Mouse (Mus musculus): Measurements from ENCODE around the gene Fbxo47.

Gene Fbxo47

DNA sequence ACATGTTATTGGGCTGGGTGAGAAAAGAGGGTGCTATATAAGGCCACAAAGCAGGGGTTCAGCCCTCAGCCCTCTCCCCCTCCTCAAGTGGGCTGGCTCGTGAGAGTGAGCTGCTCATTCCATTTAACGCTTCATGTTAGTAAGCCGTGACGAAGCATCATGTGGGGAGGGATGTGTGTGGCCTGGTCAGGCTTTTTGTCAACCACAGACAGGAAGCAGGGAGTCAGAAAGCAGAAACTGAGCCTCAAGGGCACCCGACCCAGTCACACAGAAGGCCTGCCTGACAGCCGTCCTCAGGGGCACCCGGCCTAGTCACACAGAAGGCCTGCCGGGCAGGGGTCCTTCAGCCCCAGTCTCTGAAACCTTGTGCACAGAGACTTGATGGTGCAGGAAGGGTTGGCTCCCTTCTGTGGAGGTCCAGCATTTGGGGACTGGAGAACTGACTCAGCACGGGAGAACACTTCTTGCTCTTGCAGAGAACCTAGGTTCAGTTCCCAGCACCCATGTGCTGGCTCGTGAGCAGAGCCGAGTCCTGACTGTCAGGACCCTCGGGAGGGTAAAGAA is 54.0 kb downstream of the Fbxo47 start:
- DNase-seq = peak; percentile 97

DNA sequence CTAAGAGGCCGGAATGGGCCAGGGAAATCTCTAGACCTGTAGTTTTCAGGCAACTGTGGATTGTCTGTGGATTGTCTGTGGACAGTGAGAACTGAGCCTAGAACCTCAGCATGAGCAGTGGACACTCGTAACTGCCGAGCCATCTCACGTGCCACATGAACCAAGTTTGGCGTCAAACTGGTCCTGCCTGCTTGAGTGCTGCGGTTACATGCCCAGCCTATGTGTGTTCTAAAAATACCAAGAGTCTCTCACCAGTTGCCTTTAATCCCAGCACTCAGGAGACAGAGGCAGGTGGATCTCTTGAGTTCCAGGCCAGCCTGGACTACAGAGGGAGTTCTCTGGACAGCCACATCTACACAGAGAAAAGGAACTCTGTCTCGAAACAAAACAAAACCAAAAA is 54.6 kb downstream of the Fbxo47 start:
- peak; percentile 90 for DNase-seq

DNA sequence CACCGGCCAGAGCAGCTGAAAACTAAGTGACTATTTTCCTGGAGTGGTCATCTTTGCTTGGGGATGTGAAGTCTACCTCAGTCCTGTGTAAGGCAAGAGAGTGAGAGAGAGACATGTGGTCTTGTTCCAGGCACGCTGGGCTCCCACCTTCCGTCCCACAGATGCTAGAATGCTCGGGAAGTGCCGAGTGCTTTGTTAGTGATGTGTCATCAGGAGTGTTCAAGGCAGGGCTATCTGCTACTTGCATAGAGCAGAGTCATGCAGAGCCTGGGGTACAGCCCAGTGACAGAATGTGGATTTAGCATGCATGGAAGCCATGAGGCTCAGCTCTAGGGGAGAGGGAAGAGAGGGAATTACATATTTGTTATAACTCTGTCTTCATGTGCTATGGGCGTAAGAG is 56.3 kb downstream of the Fbxo47 start:
- DNase-seq = peak; percentile 83

DNA sequence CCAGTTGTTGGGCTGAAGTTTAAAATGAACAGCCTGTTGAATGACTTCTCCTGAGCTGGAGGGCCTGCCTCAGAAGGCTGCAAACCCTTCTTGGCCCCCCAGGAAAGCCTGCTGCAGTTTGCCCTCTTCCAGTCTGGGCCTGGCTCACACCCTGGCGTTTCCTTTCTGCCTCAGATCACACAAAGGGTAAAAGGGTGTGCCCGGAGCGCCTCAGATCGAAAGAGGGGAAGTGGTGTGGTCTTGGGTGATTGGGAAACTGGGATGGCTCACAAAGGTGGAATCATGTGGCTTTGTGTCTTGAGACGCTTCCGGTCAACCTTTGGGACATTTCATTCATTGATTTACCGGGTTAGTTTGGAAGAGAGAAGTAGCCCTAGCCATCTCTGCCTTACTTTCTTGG is 57.5 kb downstream of the Fbxo47 start:
- peak; percentile 94 for DNase-seq

DNA sequence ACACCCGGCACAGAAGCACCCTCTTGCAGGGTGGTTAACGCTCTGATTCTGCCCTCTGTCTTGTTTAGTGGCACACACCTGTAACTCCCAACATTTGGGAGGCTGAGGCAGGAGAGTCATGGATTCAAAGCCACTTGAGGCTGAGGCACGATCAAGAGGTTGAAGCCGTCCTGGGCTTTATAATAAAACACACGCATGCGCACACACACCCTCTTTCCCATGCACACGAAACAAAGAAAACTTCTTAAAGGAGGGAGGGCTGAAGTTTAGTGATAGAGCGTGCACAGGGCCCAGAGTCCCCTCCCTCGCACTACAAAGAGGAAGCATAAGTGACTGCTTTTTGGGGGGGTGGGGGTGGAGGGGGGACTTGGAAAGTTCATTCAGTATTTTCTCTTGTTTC is 58.0 kb downstream of the Fbxo47 start:
- DNase-seq = no peak

DNA sequence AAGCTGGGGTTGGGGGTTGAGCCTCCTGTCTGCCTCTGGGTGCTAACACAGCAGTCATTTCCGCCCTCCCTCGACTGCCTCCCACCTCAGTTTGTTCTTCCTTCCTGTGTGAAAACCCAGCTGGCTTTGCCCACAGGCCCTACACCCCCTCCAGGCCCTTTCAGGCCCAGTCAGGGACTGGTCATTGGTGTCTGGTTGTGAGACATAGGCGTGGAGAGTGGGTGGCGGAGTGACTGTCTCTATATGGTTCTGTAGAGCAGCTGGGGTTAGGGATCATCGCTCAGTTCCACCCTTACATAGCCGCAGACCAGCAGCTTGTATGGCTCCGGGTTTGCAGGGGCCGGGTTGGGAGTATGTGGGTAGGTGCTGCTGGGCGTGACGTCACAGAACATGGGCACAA is 58.7 kb downstream of the Fbxo47 start:
- peak; percentile 95 for DNase-seq

DNA sequence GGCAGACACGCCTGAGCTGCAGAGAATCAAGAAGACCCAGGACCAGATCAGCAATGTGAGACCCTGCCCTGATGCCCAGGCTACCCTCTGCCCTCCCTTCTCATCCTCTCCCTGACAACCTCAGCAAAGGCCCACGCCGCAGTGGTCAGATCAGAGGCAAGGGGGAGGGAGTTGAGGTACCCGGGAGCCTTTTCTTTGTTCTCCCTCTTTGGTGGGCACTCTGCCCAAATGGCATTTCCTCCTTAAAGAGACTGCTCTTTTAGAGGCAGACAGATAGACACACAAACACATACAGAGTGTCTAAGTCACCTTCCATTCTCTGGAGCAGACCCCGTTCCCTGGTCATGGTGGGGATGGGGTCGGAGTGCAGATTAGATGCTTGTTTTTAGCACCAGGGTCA is 59.1 kb downstream of the Fbxo47 start:
- DNase-seq = no peak

DNA sequence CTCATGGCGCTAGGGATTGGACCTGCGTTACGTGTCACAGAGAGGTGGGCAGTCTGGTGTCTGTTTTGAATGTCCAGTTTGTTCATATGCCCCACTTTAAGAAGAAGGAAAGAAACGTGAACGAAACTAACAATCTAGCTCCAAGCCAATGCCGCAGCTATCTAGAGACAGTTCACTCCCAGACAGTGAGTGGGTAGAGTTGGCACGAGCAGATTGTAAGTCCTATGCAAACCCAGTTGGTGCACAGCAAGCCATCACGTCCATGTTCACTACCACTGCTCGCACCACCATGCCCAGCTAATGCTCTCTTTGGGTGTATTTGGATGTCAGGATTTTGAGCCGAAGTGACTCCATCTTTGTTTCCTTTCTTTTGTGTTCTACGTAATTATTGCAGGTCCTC is 59.8 kb downstream of the Fbxo47 start:
- no peak for DNase-seq

DNA sequence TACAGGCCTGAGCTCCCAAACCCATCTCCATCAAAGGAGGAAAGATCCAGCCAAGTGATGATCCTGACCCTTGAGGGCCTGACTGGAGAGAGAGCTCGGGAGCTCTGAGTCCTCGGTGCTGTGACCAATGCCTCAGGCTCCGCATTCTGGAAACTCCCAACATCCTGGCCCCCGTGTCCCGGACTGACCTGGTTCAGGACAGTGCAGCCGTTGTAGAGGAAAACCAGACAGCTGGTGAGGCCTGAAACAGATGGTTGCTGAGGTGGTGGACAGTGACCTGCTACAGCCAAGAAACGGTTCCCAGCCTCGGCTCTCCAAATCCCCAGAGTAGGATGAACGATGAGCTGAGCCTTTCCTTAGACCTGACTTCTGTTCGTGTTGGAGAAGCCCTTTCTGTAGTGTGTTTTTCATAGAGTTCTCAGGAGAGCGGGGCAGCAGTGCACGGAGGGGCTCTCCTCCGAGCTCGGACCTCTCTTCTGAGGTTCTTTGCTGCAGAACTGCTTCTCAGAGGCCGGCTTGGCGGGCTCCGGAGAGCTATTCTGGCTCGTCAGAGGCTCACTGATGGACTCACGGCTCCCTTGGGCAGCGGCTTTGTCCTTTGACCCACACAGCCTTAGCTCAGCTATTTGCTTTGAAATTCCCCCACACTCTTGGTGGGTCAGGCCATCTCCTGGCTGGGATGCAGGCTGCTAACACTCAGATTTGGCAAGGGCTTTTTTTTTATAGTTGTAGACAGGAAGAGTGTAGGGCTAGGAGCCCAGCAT is 60.9 kb downstream of the Fbxo47 start:
- peak; percentile 98 for DNase-seq

DNA sequence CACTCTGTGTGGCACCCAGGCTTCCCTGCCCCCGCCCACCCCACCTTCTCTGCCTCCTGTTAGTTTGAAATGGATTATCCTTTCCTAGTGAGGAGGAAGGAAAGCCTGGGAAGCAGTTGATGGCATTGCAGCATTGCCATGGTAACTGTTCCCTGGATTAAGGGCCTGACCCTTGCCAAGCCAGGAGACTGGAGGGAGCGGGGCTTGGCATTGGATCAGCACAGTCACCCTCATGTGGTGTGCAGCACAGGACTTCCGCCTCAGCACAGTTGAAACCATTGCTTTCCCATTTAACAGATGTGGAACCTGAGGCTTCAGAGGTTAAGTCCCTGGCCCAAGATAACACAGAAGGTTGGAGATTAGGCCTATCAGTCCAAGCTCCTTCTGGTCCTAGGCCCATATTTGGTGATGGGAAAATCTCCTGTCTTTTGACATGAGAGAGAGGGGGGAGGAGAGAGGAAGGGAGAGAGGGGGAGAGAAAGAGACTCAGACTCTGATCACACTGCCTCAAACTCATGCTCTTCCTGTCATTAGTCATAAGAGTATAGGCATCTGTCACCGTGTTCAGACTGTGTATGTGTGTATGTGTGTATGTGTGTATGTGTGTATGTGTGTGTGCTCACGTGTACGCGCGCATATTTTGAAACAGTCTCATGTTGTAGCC is 62.4 kb downstream of the Fbxo47 start:
- peak; percentile 92 for DNase-seq

DNA sequence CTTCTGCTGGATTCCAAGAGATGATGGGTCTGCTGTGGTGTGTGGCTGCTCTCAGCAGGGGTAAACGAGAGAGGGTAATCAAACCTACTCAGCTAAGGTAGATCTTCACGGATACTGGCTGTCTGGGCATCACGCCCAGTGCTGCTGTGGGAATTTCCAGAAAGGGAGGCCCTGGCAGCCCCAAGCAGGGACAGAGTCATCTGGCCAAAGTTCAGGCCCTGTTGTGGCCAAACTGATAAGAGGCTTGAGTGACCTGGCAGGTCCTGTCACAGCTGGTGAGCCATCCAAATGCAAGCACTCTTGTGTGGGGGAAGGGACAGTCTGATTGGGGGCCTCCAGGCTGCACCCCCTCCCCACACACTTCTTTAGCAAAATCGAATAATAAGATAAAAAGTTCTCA is 63.1 kb downstream of the Fbxo47 start:
- peak; percentile 98 for DNase-seq

DNA sequence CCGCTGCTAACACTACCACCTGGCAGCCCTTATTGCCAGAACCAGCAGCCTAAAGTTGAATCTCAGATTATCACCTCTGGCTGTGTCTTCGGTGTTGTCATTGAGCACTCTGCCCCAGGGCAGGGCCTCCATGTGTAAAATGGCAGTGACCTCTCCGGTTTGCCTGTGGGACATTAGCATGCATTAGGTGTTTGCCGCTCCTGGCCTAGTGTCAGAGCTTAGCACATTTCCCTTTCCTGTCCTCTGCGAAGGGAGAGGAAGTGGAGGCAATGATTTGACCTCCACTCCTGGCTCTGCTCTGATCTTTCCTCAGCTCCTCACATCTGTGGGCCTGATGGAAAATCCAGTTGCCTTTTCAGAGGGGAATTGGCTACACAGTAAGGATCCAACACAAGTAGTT is 64.0 kb downstream of the Fbxo47 start:
- DNase-seq = peak; percentile 98

DNA sequence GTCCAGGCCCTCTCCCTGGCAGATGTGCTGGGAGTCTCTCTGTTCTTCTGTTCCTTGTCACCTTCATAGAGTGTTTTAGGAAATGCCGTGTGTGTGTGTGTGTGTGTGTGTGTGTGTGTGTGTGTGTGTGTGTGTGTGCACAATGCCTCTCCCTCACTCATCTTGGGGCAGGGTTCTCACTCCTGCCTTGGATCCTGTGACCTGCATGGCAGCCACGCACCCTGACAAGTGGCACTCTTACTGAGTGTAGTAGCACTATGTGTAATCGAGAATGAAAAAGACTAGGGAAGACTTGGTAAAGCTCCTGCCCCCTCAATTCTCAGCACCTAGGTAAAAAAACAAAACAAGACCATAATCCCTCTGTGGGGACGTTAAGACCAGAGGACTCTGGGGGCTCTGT is 64.9 kb downstream of the Fbxo47 start:
- DNase-seq = no peak

DNA sequence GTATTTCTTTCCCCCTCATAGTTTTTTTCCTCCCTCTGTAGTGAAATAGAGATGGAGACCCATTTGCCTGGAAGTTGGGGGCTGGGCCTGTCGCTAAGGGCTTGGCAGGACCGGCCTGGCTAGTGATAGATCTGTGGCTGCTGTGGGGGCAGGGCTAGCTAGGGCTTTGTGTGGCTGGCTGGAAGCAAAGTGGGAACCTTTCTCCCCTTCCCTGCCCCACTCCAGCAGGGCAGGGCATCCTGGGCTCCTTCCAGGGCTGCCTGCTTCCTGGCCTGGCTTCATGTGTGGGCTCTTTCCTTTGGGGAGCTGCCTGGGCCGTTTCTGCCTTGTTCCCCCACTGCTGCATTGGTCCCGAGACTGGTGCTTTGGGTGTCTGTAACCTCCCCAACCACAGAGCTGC is 65.4 kb downstream of the Fbxo47 start:
- peak; percentile 96 for DNase-seq

DNA sequence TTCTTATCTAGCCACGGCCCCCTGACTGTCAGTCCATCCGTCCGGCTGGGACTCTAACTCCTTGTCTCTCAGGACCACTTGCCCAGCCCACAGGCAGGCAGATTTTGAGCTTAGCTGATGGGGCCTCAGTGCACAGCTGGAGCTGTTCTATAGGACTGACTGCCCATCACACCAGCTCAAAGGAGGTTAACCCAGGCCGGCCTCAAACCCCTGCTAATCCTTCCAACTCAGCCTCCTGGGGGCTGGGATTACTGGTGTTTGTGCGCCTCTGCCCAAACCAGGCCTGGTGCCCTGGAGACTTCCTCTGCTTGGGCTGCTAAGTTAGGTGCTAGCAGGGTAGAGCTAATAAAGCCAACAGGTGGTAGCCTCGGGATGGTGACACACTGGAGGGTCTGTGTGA is 66.0 kb downstream of the Fbxo47 start:
- no peak for DNase-seq

DNA sequence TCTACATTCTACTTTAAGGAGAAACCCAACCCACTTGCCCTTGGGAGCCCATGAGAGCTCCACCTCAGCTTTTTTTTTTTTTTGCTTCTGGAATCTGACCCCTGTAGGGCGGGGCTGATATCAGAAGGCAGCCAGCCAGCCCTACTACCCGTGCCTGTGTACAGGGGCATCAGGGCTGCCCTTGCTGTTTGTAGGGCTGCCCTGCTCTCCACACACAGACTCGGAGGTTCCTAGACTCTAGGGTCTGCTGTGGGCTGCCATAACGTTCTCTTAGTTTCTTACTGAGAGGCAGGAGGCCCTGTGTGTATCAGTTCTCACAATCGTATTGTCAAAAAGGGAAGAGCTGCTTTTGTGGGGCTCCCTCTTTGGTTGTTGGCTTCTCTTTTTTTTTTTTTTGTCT is 66.6 kb downstream of the Fbxo47 start:
- peak; percentile 96 for DNase-seq

DNA sequence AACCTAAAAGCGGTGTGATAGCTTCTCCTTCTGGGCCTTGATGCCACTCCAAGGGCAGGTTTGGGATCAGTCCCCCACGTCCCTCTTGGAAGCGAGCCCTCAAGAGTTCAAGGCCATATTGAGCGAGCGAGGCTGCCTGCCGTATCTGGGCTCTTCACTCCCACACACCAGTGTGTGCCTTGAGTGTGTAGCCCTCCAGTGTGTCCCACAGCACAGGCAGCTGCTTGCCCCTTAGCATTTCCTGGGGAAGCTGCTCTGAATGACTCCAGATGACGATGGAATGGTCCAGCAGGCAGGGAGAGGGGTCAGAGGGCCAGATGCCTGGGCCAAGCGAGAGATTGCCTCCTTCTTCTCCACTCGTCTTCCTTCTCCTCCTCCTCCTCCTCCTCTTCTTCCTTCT is 67.0 kb downstream of the Fbxo47 start:
- no peak for DNase-seq

DNA sequence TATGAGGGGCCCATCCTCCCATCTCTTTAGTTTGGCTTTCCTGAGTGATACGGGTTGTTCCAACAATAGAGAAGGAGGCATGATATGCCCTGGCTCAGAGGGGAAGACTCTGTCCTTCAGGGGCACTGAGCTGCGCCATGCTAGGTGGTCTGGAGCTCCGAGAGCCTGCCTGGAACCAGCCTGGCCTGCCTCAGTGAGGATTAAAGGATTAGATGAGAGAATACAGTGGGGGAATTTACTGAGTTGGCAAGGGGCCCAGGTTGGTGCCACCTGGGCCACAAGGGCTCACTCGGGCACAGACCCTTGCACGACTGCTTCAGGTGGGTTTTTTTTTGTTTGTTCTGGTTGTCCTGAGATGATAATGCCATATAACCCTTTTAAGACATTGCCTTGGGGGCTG is 67.8 kb downstream of the Fbxo47 start:
- DNase-seq = no peak

DNA sequence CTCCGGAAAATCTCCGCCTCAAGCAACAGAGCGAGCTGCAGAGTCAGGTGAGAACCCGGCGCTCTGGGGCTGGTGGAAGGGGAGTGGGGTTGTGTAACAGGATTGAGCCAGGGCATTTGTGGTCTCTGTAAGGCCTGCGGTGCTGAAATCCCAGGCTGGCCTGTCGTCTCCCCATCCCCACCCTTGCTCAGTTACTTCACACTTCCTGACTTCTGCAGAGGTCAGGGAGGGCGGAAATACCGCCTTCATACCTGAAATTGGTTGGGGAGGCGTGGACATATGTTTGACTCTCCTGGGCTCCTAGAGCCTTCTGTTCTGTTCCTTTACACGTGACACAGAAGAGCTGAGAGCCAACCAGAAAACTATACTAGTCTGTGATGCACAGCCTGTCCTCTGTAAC is 68.2 kb downstream of the Fbxo47 start:
- DNase-seq = no peak

DNA sequence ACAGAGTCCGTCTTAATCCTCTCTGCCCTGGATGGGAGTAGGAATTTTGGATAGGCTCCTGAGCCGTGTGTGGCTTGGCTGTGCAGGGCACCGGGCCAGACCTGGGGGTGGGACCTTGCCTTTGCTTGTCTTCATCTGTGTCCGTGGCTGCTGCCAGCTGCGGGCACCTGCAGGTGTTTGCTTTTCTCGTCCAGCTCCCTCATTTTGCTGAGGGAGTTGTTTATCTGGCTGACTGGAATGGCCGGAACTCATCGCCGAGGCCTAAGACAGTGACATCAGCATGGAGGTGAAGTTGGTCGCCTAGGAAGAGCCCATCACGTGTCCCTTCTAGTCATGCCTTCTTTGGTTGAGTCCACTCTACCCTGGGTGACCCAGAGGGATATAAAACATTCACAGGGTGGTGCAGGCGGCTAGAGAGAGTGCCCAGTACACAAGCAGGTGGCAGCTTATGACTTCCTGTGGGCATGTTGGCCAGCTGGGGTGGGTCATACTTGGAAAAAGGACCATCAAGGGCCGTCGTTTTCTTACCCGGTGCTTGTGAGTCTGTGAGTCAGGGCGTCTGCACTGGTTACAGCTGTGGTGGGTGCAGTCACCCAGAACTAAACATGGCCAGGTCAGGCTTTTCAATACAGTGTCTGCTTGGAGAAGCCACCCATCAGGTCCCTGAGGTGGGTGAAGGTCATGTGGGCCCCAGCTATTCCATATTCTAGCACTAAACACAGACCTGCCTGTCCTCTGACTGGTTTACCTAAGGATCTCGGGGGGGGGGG is 70.0 kb downstream of the Fbxo47 start:
- peak; percentile 91 for DNase-seq

DNA sequence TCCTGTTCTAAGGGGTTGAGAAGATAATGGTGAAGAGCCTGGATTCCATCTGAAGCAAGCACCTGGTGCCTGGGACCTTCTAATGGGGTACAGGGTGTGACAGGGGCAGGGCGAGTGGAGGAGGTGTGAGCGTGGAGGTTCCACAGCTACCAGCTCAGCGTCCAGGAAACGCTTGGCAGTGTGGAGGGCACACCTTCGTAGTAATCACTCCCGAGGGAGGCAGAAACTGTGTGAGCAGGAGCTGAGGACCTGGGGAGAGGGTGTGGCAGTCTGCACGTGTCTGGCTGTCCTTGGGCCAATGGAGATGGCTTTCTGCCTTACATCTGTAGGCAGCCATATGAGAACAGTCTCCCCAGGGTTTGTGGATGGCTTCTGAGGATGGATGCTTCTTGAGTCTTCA is 70.9 kb downstream of the Fbxo47 start:
- no peak for DNase-seq

DNA sequence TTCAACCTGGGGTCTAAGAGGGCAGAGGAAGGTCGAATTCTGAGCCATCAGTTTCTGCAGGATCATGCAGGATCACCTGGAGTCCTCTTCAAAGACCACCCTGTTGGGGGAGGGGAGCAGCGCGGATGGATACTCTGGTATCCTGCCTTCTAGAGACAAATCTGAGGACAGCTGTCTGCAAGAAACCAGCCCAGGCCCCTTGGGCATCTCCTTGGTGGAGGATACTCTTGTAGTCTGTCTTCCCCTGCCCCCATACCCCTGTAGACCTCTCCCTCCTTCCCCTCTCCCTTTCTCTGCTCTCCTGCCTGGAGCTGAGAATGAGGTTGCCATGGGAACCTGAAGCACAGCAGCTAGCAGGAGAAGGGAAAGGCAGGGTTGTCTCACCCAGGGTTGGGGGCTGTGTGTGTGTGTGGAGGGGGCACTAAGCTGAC is 71.4 kb downstream of the Fbxo47 start:
- DNase-seq = peak; percentile 91

DNA sequence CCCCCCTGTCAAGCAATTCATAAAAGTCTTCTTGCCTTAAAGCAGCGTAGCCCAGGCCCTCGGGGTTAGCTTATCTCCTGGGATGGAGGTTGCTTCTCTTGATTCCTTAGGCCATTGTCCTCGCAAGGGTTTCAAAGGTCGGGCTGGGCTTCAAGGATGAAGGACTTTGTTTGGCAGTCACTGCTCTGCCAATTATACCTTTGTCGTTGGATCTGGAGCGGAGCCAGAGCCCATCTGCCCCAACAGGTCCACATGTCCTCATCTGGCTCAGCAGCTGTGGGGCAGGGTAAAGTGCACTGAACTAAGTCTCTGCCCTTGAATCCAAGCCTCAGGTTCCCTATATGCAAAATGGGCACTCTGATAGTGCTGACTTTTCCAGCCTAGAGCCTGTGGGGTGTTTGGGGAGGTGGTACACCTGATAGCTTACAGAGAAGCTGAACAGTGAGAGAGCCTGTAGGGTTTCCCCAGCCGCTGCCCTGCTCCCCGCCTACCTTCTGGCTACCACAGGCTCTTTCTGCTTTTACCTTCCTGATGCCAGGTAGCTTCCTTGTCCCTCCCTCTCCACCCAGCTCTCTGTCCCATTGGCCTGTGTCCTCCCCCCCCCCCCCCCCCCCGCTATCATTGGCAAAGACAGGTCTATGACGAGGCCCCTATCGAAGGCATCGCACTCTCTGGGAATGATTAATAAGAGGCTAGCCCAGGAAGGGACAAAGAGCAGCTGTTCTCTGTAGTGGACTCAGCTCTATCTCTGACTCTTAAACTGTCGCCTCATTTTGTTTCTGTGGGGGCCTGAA is 72.2 kb downstream of the Fbxo47 start:
- DNase-seq = no peak

Measured in heart, adult 11 months (tissue).